Mouse (Mus musculus) left cerebral cortex, adult 9 months (tissue): ENCODE results near the gene Golm1.

Source experiments
- DNase-seq, 2 experiments: peaks; one replicate each; pipeline ENCODE4 v3.0.0; 2022; ENCODE audit warnings: low spot score in 2 of 2

Gene Golm1

GRCm38 (mm10) chr13:59676316-59677229 lies 962 bp upstream of the Golm1 start:
- no peak for DNase-seq

DNA sequence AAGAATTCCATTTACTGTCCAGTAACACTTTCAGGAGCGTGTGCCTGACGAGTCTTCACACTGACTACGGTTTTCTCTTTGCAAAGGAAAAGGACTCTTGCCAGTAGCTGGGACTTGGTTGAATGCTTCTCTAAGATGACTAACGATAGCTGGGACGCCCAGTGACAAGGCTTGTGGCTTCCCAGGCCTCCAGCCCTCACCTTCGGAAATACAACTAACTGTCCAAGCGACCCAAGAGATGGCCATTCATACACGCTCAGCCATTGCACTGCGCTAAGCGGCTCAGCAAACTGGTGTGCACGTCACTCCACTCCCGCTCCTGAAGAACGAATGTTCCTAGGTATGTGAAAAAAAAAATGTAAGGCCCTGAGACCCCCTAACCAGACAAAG lies 855 bp downstream of the Golm1 start:
- peak in 1 of 2 experiments; percentile 21 for DNase-seq

DNA sequence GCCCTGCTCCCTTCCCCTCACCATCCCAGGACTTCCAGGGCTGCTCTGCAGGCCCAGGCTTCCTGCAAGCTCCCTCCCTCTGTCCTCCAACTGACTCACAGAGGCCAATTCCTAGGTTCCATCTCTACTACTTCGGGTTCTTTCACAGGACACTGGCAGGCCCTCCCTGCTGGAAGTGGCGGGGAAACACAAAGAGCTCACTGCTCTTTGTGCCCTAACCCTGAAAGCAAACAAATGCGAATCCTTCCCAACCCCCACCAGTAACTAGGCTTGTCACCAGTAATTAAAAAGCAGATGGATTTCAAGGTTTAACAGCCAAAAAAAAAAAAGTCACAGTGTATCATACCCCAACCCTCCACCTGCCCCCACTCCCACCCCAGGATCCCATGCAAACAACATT lies 1.4 kb downstream of the Golm1 start:
- DNase-seq, result no peak

GRCm38 (mm10) chr13:59673597-59673996 lies 2.0 kb downstream of the Golm1 start:
- DNase-seq, result no peak

DNA sequence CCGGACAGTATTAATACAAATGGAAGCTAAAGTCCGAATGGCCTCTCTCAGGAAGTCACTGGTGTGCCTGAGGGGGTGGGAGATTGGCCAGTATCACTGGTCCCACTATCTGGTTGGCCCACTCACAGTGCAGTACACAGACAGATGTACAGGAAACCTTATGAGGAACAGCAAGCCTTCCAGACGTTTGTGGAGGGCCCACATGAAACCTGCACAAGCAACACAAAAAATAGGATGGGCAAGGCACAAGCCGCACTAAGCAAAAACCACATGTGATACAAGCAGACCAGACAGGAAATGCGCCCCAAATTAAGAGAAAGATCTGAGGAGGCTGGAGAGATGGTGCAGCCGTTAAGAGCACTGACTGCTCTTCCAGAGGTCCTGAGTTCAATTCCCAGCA lies 3.4 kb downstream of the Golm1 start:
- DNase-seq, result peak in 1 of 2 experiments; percentile 20

GRCm38 (mm10) chr13:59671521-59671920 lies 4.1 kb downstream of the Golm1 start:
- no peak for DNase-seq

- peak in 1 of 2 experiments; percentile 42 for DNase-seq
Measured at GRCm38 (mm10) chr13:59669946-59670345, 5.7 kb downstream of the Golm1 start.

GRCm38 (mm10) chr13:59668501-59669093 lies 7.0 kb downstream of the Golm1 start:
- DNase-seq, result no peak

DNA sequence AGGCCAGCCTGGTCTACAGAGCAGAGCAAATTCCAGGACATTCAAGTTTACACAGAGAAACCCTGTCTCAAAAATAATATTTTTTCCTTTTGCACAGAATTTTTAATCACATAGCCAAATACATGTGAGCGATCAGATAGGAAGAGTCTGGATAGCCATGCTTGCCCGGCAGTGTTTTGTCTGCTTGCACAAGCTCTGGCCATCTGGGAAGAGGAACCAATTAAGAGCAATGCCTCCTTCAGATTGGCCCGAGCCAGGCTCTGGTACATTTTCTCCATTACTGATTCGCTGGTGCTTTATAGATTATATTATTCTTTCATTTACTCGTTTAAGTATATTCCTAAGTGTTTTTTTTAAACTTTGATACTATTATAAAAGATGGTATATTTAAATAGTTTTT lies 7.8 kb downstream of the Golm1 start:
- no peak for DNase-seq

DNA sequence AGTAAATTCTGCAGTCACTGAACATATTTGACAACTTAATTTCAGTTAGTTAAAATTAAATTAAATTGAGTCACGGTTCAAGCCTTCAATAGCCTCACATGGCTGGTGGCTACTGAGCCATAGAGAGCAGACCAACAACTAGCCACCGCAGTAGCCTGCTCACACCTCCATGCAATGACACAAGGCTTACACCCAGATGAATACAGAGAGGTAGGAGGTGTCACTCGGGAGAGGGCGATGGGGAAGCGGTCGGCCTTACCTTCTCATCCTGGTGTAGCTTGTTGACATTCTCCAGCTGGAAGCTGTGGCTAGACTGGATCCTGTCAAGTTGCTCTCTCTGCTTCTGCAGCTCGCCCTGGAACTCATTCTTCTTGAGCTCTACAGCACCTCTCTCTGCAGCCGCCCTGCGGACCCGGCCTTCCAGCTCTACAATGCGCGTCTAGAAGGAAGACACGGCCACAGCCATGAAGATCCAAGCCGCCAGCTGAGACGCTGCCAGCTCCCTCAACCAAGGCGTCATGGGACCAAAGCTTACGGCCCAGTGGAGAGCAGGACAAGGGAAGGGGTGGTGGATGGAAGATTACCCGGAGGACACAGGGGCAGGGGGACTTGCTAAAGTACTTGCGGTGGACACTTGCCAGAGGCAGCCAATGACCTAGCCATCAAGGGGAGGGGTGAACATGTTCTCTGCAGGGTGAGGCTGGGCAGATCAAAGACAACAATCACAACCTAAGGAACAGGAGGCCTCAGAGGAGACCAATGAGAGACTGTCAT lies 11.5 kb downstream of the Golm1 start:
- no peak for DNase-seq

GRCm38 (mm10) chr13:59661966-59662365 lies 13.6 kb downstream of the Golm1 start:
- DNase-seq, result no peak

DNA sequence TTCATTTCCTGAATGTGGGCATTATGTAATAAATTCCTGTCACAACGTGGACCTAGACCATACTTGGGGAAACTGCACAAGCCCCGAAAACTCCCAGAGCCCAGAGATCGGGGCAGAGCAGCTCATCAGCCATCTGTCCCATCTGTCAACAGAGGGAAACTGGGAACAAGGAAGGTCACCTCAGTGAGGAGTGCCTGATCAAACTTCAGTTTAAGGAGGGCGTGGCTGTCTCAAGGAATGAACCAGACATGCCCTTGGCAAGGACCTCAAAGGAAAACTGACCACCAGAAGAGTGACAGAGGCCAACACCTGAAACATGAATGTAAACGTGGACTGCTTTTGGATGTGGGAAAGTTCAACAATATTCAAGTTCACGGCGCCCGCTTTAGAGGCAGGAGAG lies 14.2 kb downstream of the Golm1 start:
- DNase-seq, result no peak

- no peak for DNase-seq
Measured at GRCm38 (mm10) chr13:59660371-59660770, 15.2 kb downstream of the Golm1 start.

GRCm38 (mm10) chr13:59657781-59658180 lies 17.8 kb downstream of the Golm1 start:
- no peak for DNase-seq

- DNase-seq, result no peak
Measured at GRCm38 (mm10) chr13:59656975-59657388, 18.6 kb downstream of the Golm1 start.

DNA sequence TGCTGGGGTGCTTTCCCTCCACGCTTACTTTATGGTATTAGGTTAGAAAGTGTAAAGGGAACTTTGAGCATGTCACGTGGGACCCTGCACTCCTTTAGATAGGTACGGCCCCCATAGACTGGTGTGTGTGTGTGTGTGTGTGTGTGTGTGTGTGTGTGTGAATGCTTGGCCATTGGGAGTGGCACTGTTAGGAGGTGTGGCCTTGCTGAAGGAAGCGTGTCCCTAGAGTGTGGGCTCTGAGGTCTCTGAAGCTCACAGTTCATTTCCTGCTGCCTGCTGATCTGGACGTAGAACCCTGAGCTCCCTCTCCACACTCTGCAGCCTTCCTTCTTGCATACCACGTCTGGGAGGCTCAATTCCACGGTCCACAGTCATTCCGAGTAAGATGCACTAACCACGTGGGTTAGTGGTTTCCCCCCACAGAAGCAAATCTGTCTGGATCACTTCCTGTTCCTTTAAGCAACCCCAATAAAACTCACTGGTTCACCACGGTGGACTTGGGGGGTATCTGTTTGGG lies 19.2 kb downstream of the Golm1 start:
- DNase-seq, result peak; percentile 39

- no peak for DNase-seq
Measured at GRCm38 (mm10) chr13:59655718-59656315, 19.8 kb downstream of the Golm1 start.

GRCm38 (mm10) chr13:59654465-59654864 lies 21.1 kb downstream of the Golm1 start:
- DNase-seq, result no peak

- DNase-seq, result no peak
Measured at GRCm38 (mm10) chr13:59653136-59653535, 22.5 kb downstream of the Golm1 start.

DNA sequence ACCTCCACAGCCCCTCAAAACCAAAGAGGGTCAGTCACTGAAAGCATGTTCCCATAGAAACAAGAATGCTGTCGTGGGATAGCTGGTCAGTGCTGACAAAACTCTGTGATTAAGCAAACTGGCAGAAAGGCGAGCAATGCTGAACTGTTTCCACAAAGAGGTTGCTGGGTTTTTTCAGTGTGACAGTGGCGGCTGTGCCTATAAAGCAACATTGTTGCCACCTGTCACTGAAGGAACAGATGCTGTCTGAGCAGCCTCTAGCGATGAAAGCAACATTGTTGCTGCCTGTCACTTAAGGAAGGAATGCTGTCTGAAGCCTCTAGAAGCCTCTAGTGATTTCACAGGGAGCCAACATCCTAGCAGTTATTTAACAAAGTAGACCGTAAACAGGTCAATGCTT lies 23.0 kb downstream of the Golm1 start:
- DNase-seq, result no peak

DNA sequence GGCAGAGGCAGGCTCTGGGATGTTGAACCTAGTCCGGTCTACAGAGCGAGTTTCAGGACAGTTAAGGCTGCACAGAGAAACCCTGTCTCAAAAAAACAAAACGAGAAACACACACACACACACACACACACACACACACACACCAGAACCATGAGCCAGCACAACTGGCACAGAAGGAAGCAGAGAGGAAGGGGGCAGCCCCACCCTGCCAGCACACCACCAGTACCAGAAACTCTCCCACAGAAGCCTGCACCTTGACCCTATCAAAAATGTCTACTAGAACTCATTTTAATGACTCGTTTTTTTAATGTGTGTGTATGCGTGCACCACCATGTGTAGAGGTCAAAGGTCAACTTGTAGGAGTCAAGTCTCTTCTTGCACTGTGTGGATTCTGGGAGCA lies 25.8 kb downstream of the Golm1 start:
- no peak for DNase-seq

- no peak for DNase-seq
Measured at GRCm38 (mm10) chr13:59648598-59648997, 27.0 kb downstream of the Golm1 start.
